Mouse (Mus musculus) CD4-positive, CD25-positive, alpha-beta regulatory T cell, adult 4 months (primary cell): ENCODE measurements around the gene Gltp. TPM values are rescaled to one million over a fixed set of nuclear protein-coding genes. Genes with fewer than 3 reads are reported as not detected.

Source experiments
- ATAC-seq: one replicate; pipeline ENCODE4 v1.8.0; 2017
- polyA plus RNA-seq, 2 experiments: library from polyadenylated mRNA; unstranded; fragments of 100-300 nt; shearing (Covaris generic); gene quantifications; one replicate each; pipeline ENCODE4 v1.2.1; 2017

The Gltp gene
- 100 to 1,000 TPM; 217 to 251 TPM for polyA plus RNA-seq

GRCm38 (mm10) chr5:114690633-114691567 is at the start of gene Gltp:
Gene Gltp, minus strand, starts transcription at chr5:114690984.
- peak; percentile 96 for ATAC-seq

- no peak for ATAC-seq
Observed at GRCm38 (mm10) chr5:114738707-114739241, 48.0 kb upstream of the Gltp start.

- ATAC-seq = no peak
Observed at GRCm38 (mm10) chr5:114737090-114737887, 46.5 kb upstream of the Gltp start.

- no peak for ATAC-seq
Observed at GRCm38 (mm10) chr5:114733606-114734005, 42.8 kb upstream of the Gltp start.

- no peak for ATAC-seq
Observed at GRCm38 (mm10) chr5:114731969-114732368, 41.2 kb upstream of the Gltp start.

- no peak for ATAC-seq
Observed at GRCm38 (mm10) chr5:114731498-114731897, 40.7 kb upstream of the Gltp start.

GRCm38 (mm10) chr5:114730129-114730528 is 39.3 kb upstream of the Gltp start:
- ATAC-seq = no peak

GRCm38 (mm10) chr5:114728160-114728559 is 37.4 kb upstream of the Gltp start:
- ATAC-seq = no peak

GRCm38 (mm10) chr5:114722846-114723245 is 32.1 kb upstream of the Gltp start:
- no peak for ATAC-seq

GRCm38 (mm10) chr5:114721969-114722368 is 31.2 kb upstream of the Gltp start:
- ATAC-seq = no peak

GRCm38 (mm10) chr5:114720784-114721183 is 30.0 kb upstream of the Gltp start:
- ATAC-seq = no peak

- ATAC-seq = no peak
Observed at GRCm38 (mm10) chr5:114719928-114720270, 29.1 kb upstream of the Gltp start.

GRCm38 (mm10) chr5:114719003-114719927 is 28.5 kb upstream of the Gltp start:
- no peak for ATAC-seq

GRCm38 (mm10) chr5:114718483-114718882 is 27.7 kb upstream of the Gltp start:
- no peak for ATAC-seq

GRCm38 (mm10) chr5:114717937-114718336 is 27.2 kb upstream of the Gltp start:
- ATAC-seq = no peak

GRCm38 (mm10) chr5:114717292-114717691 is 26.5 kb upstream of the Gltp start:
- no peak for ATAC-seq

- ATAC-seq = no peak
Observed at GRCm38 (mm10) chr5:114714551-114714950, 23.8 kb upstream of the Gltp start.

- peak; percentile 32 for ATAC-seq
Observed at GRCm38 (mm10) chr5:114709357-114709756, 18.6 kb upstream of the Gltp start.

GRCm38 (mm10) chr5:114708491-114708890 is 17.7 kb upstream of the Gltp start:
- ATAC-seq = no peak

GRCm38 (mm10) chr5:114707265-114708068 is 16.7 kb upstream of the Gltp start, which contains the start of gene Tchp:
Gene Tchp, plus strand, starts transcription at chr5:114707760.
- ATAC-seq = peak; percentile 87
